Mouse (Mus musculus): Measurements from ENCODE around the gene Prdm13. TPM values are rescaled to one million over a fixed set of nuclear protein-coding genes. Genes with fewer than 3 reads are reported as not detected.
A peak's percentile ranks its signal among the peaks of the same experiment; 100 is the strongest.

Gene Prdm13
- polyA plus RNA-seq, 1 experiment from 2014 or later = not detected

- TF ChIP-seq CTCF (IDR thresholded peaks at IDR 0.05; ENCODE audit: low read depth) = no peak
- DNase-seq (no peak), ATAC-seq (ENCODE audit: insufficient read depth) (no peak)
- Histone ChIP-seq H3K9ac (no peak overlapping the region), H3K9me3 (ENCODE audit: low read depth, low read length) (no peaks in the 10 kb centered on the region), H3K4me1 (ENCODE audit: insufficient read depth) (no peaks in the 10 kb centered on the region), H3K27me3 (ENCODE audit: insufficient read depth, low read length) (peaks cover 100% of the 10 kb centered on the region), H3K36me3 (ENCODE audit: insufficient read depth) (no peaks in the 10 kb centered on the region), H3K4me3 (ENCODE audit: low read depth, low read length) (no peak overlapping the region), H3K27ac (ENCODE audit: low read depth) (no peak overlapping the region), H3K4me2 (no peak overlapping the region)
- 3% methylated on average over 14 of the region's 14 CpGs for WGBS
Observed at GRCm38 (mm10) chr4:21684341-21684970, 1.3 kb downstream of the Prdm13 start.

- Histone ChIP-seq H3K9ac (no peak overlapping the region), H3K27ac (ENCODE audit: low read depth) (no peak overlapping the region), H3K4me1 (ENCODE audit: insufficient read depth) (no peaks in the 10 kb centered on the region), H3K27me3 (ENCODE audit: insufficient read depth, low read length) (peaks cover 100% of the 10 kb centered on the region), H3K9me3 (ENCODE audit: low read depth, low read length) (no peaks in the 10 kb centered on the region), H3K4me2 (no peak overlapping the region), H3K4me3 (ENCODE audit: low read depth, low read length) (no peak overlapping the region), H3K36me3 (ENCODE audit: insufficient read depth) (no peaks in the 10 kb centered on the region)
- ATAC-seq (ENCODE audit: insufficient read depth) (no peak), DNase-seq (no peak)
- 15% methylated on average over 10 of the region's 10 CpGs for WGBS
- TF ChIP-seq CTCF (IDR thresholded peaks at IDR 0.05; ENCODE audit: low read depth) = no peak
Observed at GRCm38 (mm10) chr4:21682421-21683150, 3.2 kb downstream of the Prdm13 start.

- no peak for TF ChIP-seq CTCF (IDR thresholded peaks at IDR 0.05; ENCODE audit: low read depth)
- no peaks in the 10 kb centered on the region for H3K4me1 ChIP-seq (ENCODE audit: insufficient read depth)
- H3K4me3 ChIP-seq (ENCODE audit: low read depth, low read length) = no peak overlapping the region
- H3K9me3 ChIP-seq (ENCODE audit: low read depth, low read length) = no peaks in the 10 kb centered on the region
- ATAC-seq (ENCODE audit: insufficient read depth) (no peak), DNase-seq (no peak)
- no peak overlapping the region for H3K9ac ChIP-seq
- no peaks in the 10 kb centered on the region for H3K36me3 ChIP-seq (ENCODE audit: insufficient read depth)
- peaks cover 100% of the 10 kb centered on the region for H3K27me3 ChIP-seq (ENCODE audit: insufficient read depth, low read length)
- WGBS = 3% methylated on average over 10 of the region's 10 CpGs
- no peak overlapping the region for H3K27ac ChIP-seq (ENCODE audit: low read depth)
- H3K4me2 ChIP-seq = no peak overlapping the region
Observed at GRCm38 (mm10) chr4:21680971-21681370, 4.8 kb downstream of the Prdm13 start.

- H3K4me3 ChIP-seq (ENCODE audit: low read depth, low read length) = peak overlapping the region; percentile 40
- H3K9ac ChIP-seq = no peak overlapping the region
- no peak for DNase-seq
- peak overlapping the region; percentile 61 for H3K4me2 ChIP-seq
- peak; percentile 23 for ATAC-seq (ENCODE audit: insufficient read depth)
- H3K9me3 ChIP-seq (ENCODE audit: low read depth, low read length) = no peaks in the 10 kb centered on the region
- WGBS = 3% methylated on average over 42 of the region's 42 CpGs
- TF ChIP-seq CTCF (IDR thresholded peaks at IDR 0.05; ENCODE audit: low read depth) = no peak
- peaks cover 100% of the 10 kb centered on the region for H3K27me3 ChIP-seq (ENCODE audit: insufficient read depth, low read length)
- no peaks in the 10 kb centered on the region for H3K4me1 ChIP-seq (ENCODE audit: insufficient read depth)
- H3K36me3 ChIP-seq (ENCODE audit: insufficient read depth) = no peaks in the 10 kb centered on the region
- no peak overlapping the region for H3K27ac ChIP-seq (ENCODE audit: low read depth)
Observed at GRCm38 (mm10) chr4:21679624-21680480, 5.9 kb downstream of the Prdm13 start.

GRCm38 (mm10) chr4:21678975-21679623, 6.7 kb downstream of the Prdm13 start:
- H3K9ac ChIP-seq = no peak overlapping the region

GRCm38 (mm10) chr4:21678101-21678974, 7.4 kb downstream of the Prdm13 start:
- TF ChIP-seq CTCF (IDR thresholded peaks at IDR 0.05; ENCODE audit: low read depth) = no peak
- no peak overlapping the region for H3K9ac ChIP-seq
- no peaks in the 10 kb centered on the region for H3K9me3 ChIP-seq (ENCODE audit: low read depth, low read length)
- no peak for ATAC-seq (ENCODE audit: insufficient read depth)
- DNase-seq = no peak
- peak overlapping the region; percentile 40 for H3K4me3 ChIP-seq (ENCODE audit: low read depth, low read length)
- peak overlapping the region; percentile 61 for H3K4me2 ChIP-seq
- no peak overlapping the region for H3K27ac ChIP-seq (ENCODE audit: low read depth)
- H3K4me1 ChIP-seq (ENCODE audit: insufficient read depth) = no peaks in the 10 kb centered on the region
- no peaks in the 10 kb centered on the region for H3K36me3 ChIP-seq (ENCODE audit: insufficient read depth)
- H3K27me3 ChIP-seq (ENCODE audit: insufficient read depth, low read length) = peaks cover 95% of the 10 kb centered on the region
- under 1% methylated on average over 84 of the region's 84 CpGs for WGBS

More at GRCm38 (mm10) chr4:21678975-21679623, 6.7 kb downstream of the Prdm13 start:
- Histone ChIP-seq H3K4me1 (ENCODE audit: insufficient read depth) (no peaks in the 10 kb centered on the region), H3K9me3 (ENCODE audit: low read depth, low read length) (no peaks in the 10 kb centered on the region), H3K36me3 (ENCODE audit: insufficient read depth) (no peaks in the 10 kb centered on the region), H3K27me3 (ENCODE audit: insufficient read depth, low read length) (peaks cover 100% of the 10 kb centered on the region), H3K4me3 (ENCODE audit: low read depth, low read length) (peak overlapping the region; percentile 40), H3K4me2 (peak overlapping the region; percentile 61), H3K27ac (ENCODE audit: low read depth) (no peak overlapping the region)
- TF ChIP-seq CTCF (IDR thresholded peaks at IDR 0.05; ENCODE audit: low read depth) = 0 out of 2 replicates have a peak, but pooled peaks have one; percentile 17
- 1% methylated on average over 66 of the region's 79 CpGs for WGBS
- DNase-seq (peak; percentile 57), ATAC-seq (ENCODE audit: insufficient read depth) (peak; percentile 90)
